Mouse (Mus musculus): Measurements from ENCODE around the gene Hoxb13. TPM values are rescaled to one million over a fixed set of nuclear protein-coding genes. Genes with fewer than 3 reads are reported as not detected.

The Hoxb13 gene
- polyA plus RNA-seq, 1 experiment: not detected

- H3K27me3 ChIP-seq (replicated peaks; ENCODE audit: control insufficient read depth, insufficient read depth, low read length): 0 out of 2 replicates have a peak, but pooled peaks cover 5% of the 10 kb centered on the region
Measured at GRCm38 (mm10) chr11:96171601-96172000, 22.5 kb upstream of the Hoxb13 start.

GRCm38 (mm10) chr11:96172511-96173287 is 21.4 kb upstream of the Hoxb13 start:
- WGBS: 3% methylated on average over 25 of the region's 25 CpGs
- no peak for TF ChIP-seq POLR2A (IDR thresholded peaks at IDR 0.05; ENCODE audit: low read depth, low read length)
- TF ChIP-seq CTCF (conservative IDR thresholded peaks at IDR 0.05; ENCODE audit: insufficient read depth, insufficient read length, low read depth, low read length): no peak
- no peak overlapping the region for H3K27ac ChIP-seq (ENCODE audit: insufficient read depth, low read depth, low read length)
- no peak overlapping the region for H3K4me3 ChIP-seq (ENCODE audit: insufficient read depth, low read depth, low read length)
- DNase-seq: no peak
- H3K4me1 ChIP-seq (ENCODE audit: control insufficient read depth, insufficient read depth, low read length): no peaks in the 10 kb centered on the region
- no peaks in the 10 kb centered on the region for H3K36me3 ChIP-seq (ENCODE audit: control insufficient read depth, insufficient read depth, low read length)
- peaks cover 6% of the 10 kb centered on the region; the same call in 1 of the 2 replicates for H3K27me3 ChIP-seq (replicated peaks; ENCODE audit: control insufficient read depth, insufficient read depth, low read length)

More at GRCm38 (mm10) chr11:96171601-96172000, 22.5 kb upstream of the Hoxb13 start:
- H3K27ac ChIP-seq (ENCODE audit: insufficient read depth, low read depth, low read length): no peak overlapping the region
- no peak for DNase-seq
- no peak overlapping the region for H3K4me3 ChIP-seq (ENCODE audit: insufficient read depth, low read depth, low read length)
- WGBS: 17% methylated on average over 3 of the region's 3 CpGs
- H3K4me1 ChIP-seq (ENCODE audit: control insufficient read depth, insufficient read depth, low read length): no peaks in the 10 kb centered on the region
- TF ChIP-seq CTCF (conservative IDR thresholded peaks at IDR 0.05; ENCODE audit: insufficient read depth, insufficient read length, low read depth, low read length) (no peak), POLR2A (IDR thresholded peaks at IDR 0.05; ENCODE audit: low read depth, low read length) (no peak)
- H3K36me3 ChIP-seq (ENCODE audit: control insufficient read depth, insufficient read depth, low read length): no peaks in the 10 kb centered on the region

- H3K27ac ChIP-seq (ENCODE audit: insufficient read depth, low read depth, low read length): no peak overlapping the region
- H3K36me3 ChIP-seq (ENCODE audit: control insufficient read depth, insufficient read depth, low read length): no peaks in the 10 kb centered on the region
- no peak for DNase-seq
- 4% methylated on average over 16 of the region's 16 CpGs for WGBS
- H3K4me3 ChIP-seq (ENCODE audit: insufficient read depth, low read depth, low read length): no peak overlapping the region
- TF ChIP-seq CTCF (conservative IDR thresholded peaks at IDR 0.05; ENCODE audit: insufficient read depth, insufficient read length, low read depth, low read length) (no peak), POLR2A (IDR thresholded peaks at IDR 0.05; ENCODE audit: low read depth, low read length) (no peak)
- H3K27me3 ChIP-seq (replicated peaks; ENCODE audit: control insufficient read depth, insufficient read depth, low read length): peaks cover 8% of the 10 kb centered on the region; the same call in 1 of the 2 replicates
- no peaks in the 10 kb centered on the region for H3K4me1 ChIP-seq (ENCODE audit: control insufficient read depth, insufficient read depth, low read length)
Measured at GRCm38 (mm10) chr11:96173288-96173840, 20.8 kb upstream of the Hoxb13 start.

GRCm38 (mm10) chr11:96174881-96175280 is 19.2 kb upstream of the Hoxb13 start:
- peaks cover 9% of the 10 kb centered on the region; the same call in 1 of the 2 replicates for H3K27me3 ChIP-seq (replicated peaks; ENCODE audit: control insufficient read depth, insufficient read depth, low read length)
- no peak for TF ChIP-seq CTCF (conservative IDR thresholded peaks at IDR 0.05; ENCODE audit: insufficient read depth, insufficient read length, low read depth, low read length)
- WGBS: 14% methylated on average over 6 of the region's 6 CpGs

GRCm38 (mm10) chr11:96175511-96175910 is 18.6 kb upstream of the Hoxb13 start:
- no peak for DNase-seq
- TF ChIP-seq POLR2A (IDR thresholded peaks at IDR 0.05; ENCODE audit: low read depth, low read length): no peak
- no peak for TF ChIP-seq CTCF (conservative IDR thresholded peaks at IDR 0.05; ENCODE audit: insufficient read depth, insufficient read length, low read depth, low read length)
- Histone ChIP-seq H3K27me3 (replicated peaks; ENCODE audit: control insufficient read depth, insufficient read depth, low read length) (peaks cover 9% of the 10 kb centered on the region; the same call in 1 of the 2 replicates), H3K27ac (ENCODE audit: insufficient read depth, low read depth, low read length) (no peak overlapping the region), H3K4me1 (ENCODE audit: control insufficient read depth, insufficient read depth, low read length) (no peaks in the 10 kb centered on the region), H3K4me3 (ENCODE audit: insufficient read depth, low read depth, low read length) (no peak overlapping the region), H3K36me3 (ENCODE audit: control insufficient read depth, insufficient read depth, low read length) (no peaks in the 10 kb centered on the region)
- WGBS: 6% methylated on average over 17 of the region's 17 CpGs

More at GRCm38 (mm10) chr11:96174881-96175280, 19.2 kb upstream of the Hoxb13 start:
- Histone ChIP-seq H3K4me1 (ENCODE audit: control insufficient read depth, insufficient read depth, low read length) (no peaks in the 10 kb centered on the region), H3K36me3 (ENCODE audit: control insufficient read depth, insufficient read depth, low read length) (no peaks in the 10 kb centered on the region), H3K4me3 (ENCODE audit: insufficient read depth, low read depth, low read length) (no peak overlapping the region), H3K27ac (ENCODE audit: insufficient read depth, low read depth, low read length) (no peak overlapping the region)
- no peak for DNase-seq

GRCm38 (mm10) chr11:96175951-96176530 is 18.1 kb upstream of the Hoxb13 start:
- no peak for TF ChIP-seq CTCF (conservative IDR thresholded peaks at IDR 0.05; ENCODE audit: insufficient read depth, insufficient read length, low read depth, low read length)
- TF ChIP-seq POLR2A (IDR thresholded peaks at IDR 0.05; ENCODE audit: low read depth, low read length): no peak
- Histone ChIP-seq H3K27me3 (replicated peaks; ENCODE audit: control insufficient read depth, insufficient read depth, low read length) (peaks cover 9% of the 10 kb centered on the region; the same call in 1 of the 2 replicates), H3K36me3 (ENCODE audit: control insufficient read depth, insufficient read depth, low read length) (no peaks in the 10 kb centered on the region), H3K4me3 (ENCODE audit: insufficient read depth, low read depth, low read length) (no peak overlapping the region), H3K27ac (ENCODE audit: insufficient read depth, low read depth, low read length) (no peak overlapping the region), H3K4me1 (ENCODE audit: control insufficient read depth, insufficient read depth, low read length) (no peaks in the 10 kb centered on the region)
- no peak for DNase-seq
- 6% methylated on average over 9 of the region's 9 CpGs for WGBS

- Histone ChIP-seq H3K27me3 (replicated peaks; ENCODE audit: control insufficient read depth, insufficient read depth, low read length) (peaks cover 9% of the 10 kb centered on the region; the same call in 1 of the 2 replicates), H3K36me3 (ENCODE audit: control insufficient read depth, insufficient read depth, low read length) (no peaks in the 10 kb centered on the region), H3K4me3 (ENCODE audit: insufficient read depth, low read depth, low read length) (no peak overlapping the region), H3K4me1 (ENCODE audit: control insufficient read depth, insufficient read depth, low read length) (no peaks in the 10 kb centered on the region), H3K27ac (ENCODE audit: insufficient read depth, low read depth, low read length) (no peak overlapping the region)
- 4% methylated on average over 10 of the region's 10 CpGs for WGBS
- no peak for DNase-seq
- TF ChIP-seq POLR2A (IDR thresholded peaks at IDR 0.05; ENCODE audit: low read depth, low read length): no peak
- TF ChIP-seq CTCF (conservative IDR thresholded peaks at IDR 0.05; ENCODE audit: insufficient read depth, insufficient read length, low read depth, low read length): no peak
Measured at GRCm38 (mm10) chr11:96176841-96177240, 17.3 kb upstream of the Hoxb13 start.
